11 mouse cellular contexts compared by ENCODE assay signal in genomic region chr5:53469777-53470131, GRCm38 (mm10). TPM values are rescaled to one million over a fixed set of nuclear protein-coding genes. Genes with fewer than 3 reads are reported as not detected.
DNase-seq lines count a peak whose midpoint lies in the region; ATAC-seq and TF ChIP-seq lines count a peak whose summit lies in the region.
"Had no signal": no experiment of that assay in that cellular context is flagged by ENCODE, and none has a peak within 500 bp of the region (broad histone marks: within the 10 kb centered on the region; RNA-seq: fewer than 3 reads in every experiment).

No protein-coding gene starts in this region.

- no peak for TF ChIP-seq POLR2A in ES-Bruce4 (IDR thresholded peaks at IDR 0.05; ENCODE audit: insufficient read depth, low read length)

- H3K27ac ChIP-seq in heart, embryonic 13.5 days (replicated peaks) = peak overlapping the region; percentile 69
- peak overlapping the region; percentile 95 for H3K27ac ChIP-seq in ES-Bruce4 (ENCODE audit: insufficient read depth, low read length)
- H3K27ac ChIP-seq in heart, embryonic 16.5 days (ENCODE audit: low read length) = peak overlapping the region; percentile 82
- no peak overlapping the region for H3K27ac ChIP-seq in liver, embryonic 13.5 days
- H3K27ac ChIP-seq: hindbrain, embryonic 10.5 days had no signal

- TF ChIP-seq EP300 in ES-Bruce4 (IDR thresholded peaks at IDR 0.05; ENCODE audit: insufficient read depth, low read depth, low read length) = no peak

- H3K9me3 ChIP-seq in heart, embryonic 13.5 days = no peaks in the 10 kb centered on the region
- H3K9me3 ChIP-seq in ES-Bruce4 (replicated peaks; ENCODE audit: control insufficient read depth, insufficient read depth, low read length, poor library complexity, severe bottlenecking) = no peaks in the 10 kb centered on the region
- H3K9me3 ChIP-seq in heart, embryonic 16.5 days (replicated peaks; ENCODE audit: control insufficient read depth, low read length) = no peaks in the 10 kb centered on the region
- H3K9me3 ChIP-seq in liver, embryonic 13.5 days (replicated peaks) = no peaks in the 10 kb centered on the region
- H3K9me3 ChIP-seq: hindbrain, embryonic 10.5 days had no signal

- 33% methylated on average over 9 of the region's 9 CpGs for WGBS in heart, embryonic 13.5 days
- WGBS in heart, embryonic 16.5 days = 28% methylated on average over 9 of the region's 9 CpGs
- WGBS in liver, embryonic 13.5 days (ENCODE audit: insufficient replicate concordance) = 46% methylated on average over 9 of the region's 9 CpGs

- peak overlapping the region; percentile 33 for H3K4me3 ChIP-seq in heart, embryonic 13.5 days
- peak overlapping the region; percentile 20 for H3K4me3 ChIP-seq in ES-Bruce4 (ENCODE audit: low read depth, low read length)
- H3K4me3 ChIP-seq in heart, embryonic 16.5 days (ENCODE audit: low read length) = peak overlapping the region; percentile 35
- H3K4me3 ChIP-seq in liver, embryonic 13.5 days (replicated peaks) = no peak overlapping the region
- H3K4me3 ChIP-seq: hindbrain, embryonic 10.5 days had no signal

- DNase-seq in heart, adult 8-10 months (ENCODE audit: low spot score) = no peak
- no peak for DNase-seq in liver, embryonic 13.5 days
- no peak for DNase-seq in MN1 (ENCODE audit: low spot score)
- DNase-seq in right cerebral cortex, postnatal 36 days (ENCODE audit: low spot score in 2 of 2) = no peak
- no peak for DNase-seq in left cerebral cortex, postnatal 25 days (ENCODE audit: low spot score in 2 of 2)
- DNase-seq: cerebellum, adult 9-10 months; spleen, adult 18-20 months had no signal

- no peak for TF ChIP-seq CTCF in ES-Bruce4 (IDR thresholded peaks at IDR 0.05; ENCODE audit: low read depth, low read length)

- H3K27me3 ChIP-seq in heart, embryonic 13.5 days (replicated peaks) = peaks cover 18% of the 10 kb centered on the region
- no peaks in the 10 kb centered on the region for H3K27me3 ChIP-seq in ES-Bruce4 (ENCODE audit: control insufficient read depth, insufficient read depth, low read length, poor library complexity, severe bottlenecking)
- H3K27me3 ChIP-seq in heart, embryonic 16.5 days (ENCODE audit: control insufficient read depth, insufficient read depth, low read length) = no peaks in the 10 kb centered on the region
- H3K27me3 ChIP-seq in liver, embryonic 13.5 days = peaks cover 2% of the 10 kb centered on the region; the same call in 1 of the 2 replicates

- 0 out of 2 replicates have a peak overlapping the region, but pooled peaks have one; percentile 29 for H3K9ac ChIP-seq in heart, embryonic 13.5 days
- H3K9ac ChIP-seq in ES-Bruce4 (ENCODE audit: low read depth, poor library complexity, severe bottlenecking) = peak overlapping the region; percentile 49
- peak overlapping the region; percentile 49 for H3K9ac ChIP-seq in heart, embryonic 16.5 days (ENCODE audit: low read length)
- H3K9ac ChIP-seq in liver, embryonic 13.5 days = no peak overlapping the region

- ATAC-seq in heart, embryonic 13.5 days (ENCODE audit: extremely low read depth, insufficient number of reproducible peaks, low FRiP score, low TSS enrichment) = no peak
- ATAC-seq in heart, embryonic 16.5 days (replicated peaks; ENCODE audit: extremely low read depth, insufficient read depth, low FRiP score) = 0 out of 2 replicates have a peak, but pooled peaks have one; percentile 41
- no peak for ATAC-seq in liver, embryonic 13.5 days (ENCODE audit: low read depth)

- H3K4me2 ChIP-seq in heart, embryonic 13.5 days = peak overlapping the region; percentile 65
- H3K4me2 ChIP-seq in heart, embryonic 16.5 days (ENCODE audit: low read depth, low read length) = peak overlapping the region; percentile 63
- H3K4me2 ChIP-seq in liver, embryonic 13.5 days = peak overlapping the region; percentile 33

- peaks cover 39% of the 10 kb centered on the region for H3K4me1 ChIP-seq in heart, embryonic 13.5 days
- peaks cover 8% of the 10 kb centered on the region for H3K4me1 ChIP-seq in ES-Bruce4 (ENCODE audit: control insufficient read depth, insufficient read depth, low read length)
- peaks cover 23% of the 10 kb centered on the region for H3K4me1 ChIP-seq in heart, embryonic 16.5 days (ENCODE audit: control insufficient read depth, insufficient read depth, low read length)
- H3K4me1 ChIP-seq in liver, embryonic 13.5 days (replicated peaks) = no peaks in the 10 kb centered on the region

- intact Hi-C loops in left cerebral cortex, postnatal 25 days (cut with DNase I) = no loop called here

- H3K36me3 ChIP-seq in heart, embryonic 13.5 days = no peaks in the 10 kb centered on the region
- H3K36me3 ChIP-seq in ES-Bruce4 (ENCODE audit: control insufficient read depth, insufficient read depth, low read length, poor library complexity, severe bottlenecking) = no peaks in the 10 kb centered on the region
- no peaks in the 10 kb centered on the region for H3K36me3 ChIP-seq in heart, embryonic 16.5 days (ENCODE audit: control insufficient read depth, insufficient read depth)
- H3K36me3 ChIP-seq in liver, embryonic 13.5 days = no peaks in the 10 kb centered on the region
- H3K36me3 ChIP-seq: hindbrain, embryonic 10.5 days had no signal

RNA-seq across cellular contexts. Expression of gene Rbpj, which starts 3.8 kb away (rescaled TPM):
- 17.8 and 19.1 TPM in 2 replicates for polyA plus RNA-seq in heart, embryonic 13.5 days (2015; fragmentation: Nextera tagmentation; extraction: Ambion mirVana)
- 10 to 100 TPM; 23.6 to 26.3 (median 25.9) TPM for total RNA-seq in heart, adult 8-10 months (2022)
- polyA plus RNA-seq in ES-Bruce4 (2011; ENCODE audit: insufficient read depth, insufficient read length, low read depth, missing spikeins) = 323 and 339 TPM in 2 replicates
- polyA plus RNA-seq in heart, embryonic 16.5 days (2015; fragmentation: Nextera tagmentation; extraction: Ambion mirVana) = 20.3 and 20.5 TPM in 2 replicates
- polyA plus RNA-seq in liver, embryonic 13.5 days (2015; fragmentation: Nextera tagmentation; extraction: Ambion mirVana) = 7.4 and 10.3 TPM in 2 replicates
- 10 to 100 TPM; 23.8 to 26.4 TPM for total RNA-seq in left cerebral cortex, postnatal 25 days (2021)

Comparison
In these comparisons a context has a peak if more than half of its experiments do, and no peak if none do; other contexts are left out.
1. RNA of gene Rbpj, which starts 3.8 kb away (polyA plus RNA-seq): 323 to 339 TPM in ES-Bruce4; 20.3 to 20.5 TPM in heart, embryonic 16.5 days, 17.8 to 19.1 TPM in heart, embryonic 13.5 days and 7.4 to 10.3 TPM in liver, embryonic 13.5 days; every median in the first group is over 10 times any median in the second.
2. Peak in every context shown above with its lines, with median percentiles within 50 percentile points of each other: H3K4me2 ChIP-seq.